Mouse (Mus musculus) myocyte (in vitro differentiated cells): Measurements from ENCODE around the gene Syn2.

Experiments used
- CEBPB ChIP-seq: IDR thresholded peaks from 2 replicates; pipeline ENCODE4 v1.6.1; 2011; ENCODE audit warnings: mild to moderate bottlenecking, moderate library complexity; ENCODE audit not compliant: poor library complexity, insufficient read depth, severe bottlenecking
- E2F4 ChIP-seq: IDR thresholded peaks from one replicate; pipeline ENCODE4 v1.6.1; 2011; ENCODE audit warnings: mild to moderate bottlenecking, control low read depth, moderate library complexity; ENCODE audit not compliant: insufficient read depth
- MAX ChIP-seq: IDR thresholded peaks from one replicate; pipeline ENCODE4 v1.6.1; 2011; ENCODE audit warnings: low read depth, mild to moderate bottlenecking, control low read depth
- MYOD1 ChIP-seq, 3 experiments: IDR thresholded peaks; one replicate each; pipeline ENCODE4 v1.6.1; 2011; ENCODE audit warnings: control low read depth in 2 of 3, low read depth in 2 of 3, mild to moderate bottlenecking in 2 of 3, moderate library complexity in 1 of 3; ENCODE audit not compliant: insufficient read length in 2 of 3, control insufficient read depth in 1 of 3
- MYOG ChIP-seq, 3 experiments: IDR thresholded peaks; one replicate each; pipeline ENCODE4 v1.6.1; 2011; ENCODE audit warnings: control low read depth in 2 of 3, low read depth in 2 of 3, mild to moderate bottlenecking in 2 of 3; ENCODE audit not compliant: insufficient read length in 2 of 3, control insufficient read depth in 1 of 3, insufficient read depth in 1 of 3
- POLR2A ChIP-seq: IDR thresholded peaks from one replicate; pipeline ENCODE4 v1.6.1; 2011; ENCODE audit warnings: low read depth, mild to moderate bottlenecking, control low read depth, moderate library complexity; ENCODE audit not compliant: insufficient read length
- POLR2AphosphoS2 ChIP-seq: IDR thresholded peaks from one replicate; pipeline ENCODE4 v1.6.1; 2011; ENCODE audit warnings: low read depth, control low read depth; ENCODE audit not compliant: insufficient read length
- TCF12 ChIP-seq: IDR thresholded peaks from one replicate; pipeline ENCODE4 v1.6.1; 2011; ENCODE audit warnings: mild to moderate bottlenecking, control low read depth; ENCODE audit not compliant: poor library complexity, insufficient read depth, severe bottlenecking
- USF1 ChIP-seq: IDR thresholded peaks from one replicate; pipeline ENCODE4 v1.6.1; 2011; ENCODE audit warnings: low read depth, mild to moderate bottlenecking, control low read depth, moderate library complexity

DNA sequence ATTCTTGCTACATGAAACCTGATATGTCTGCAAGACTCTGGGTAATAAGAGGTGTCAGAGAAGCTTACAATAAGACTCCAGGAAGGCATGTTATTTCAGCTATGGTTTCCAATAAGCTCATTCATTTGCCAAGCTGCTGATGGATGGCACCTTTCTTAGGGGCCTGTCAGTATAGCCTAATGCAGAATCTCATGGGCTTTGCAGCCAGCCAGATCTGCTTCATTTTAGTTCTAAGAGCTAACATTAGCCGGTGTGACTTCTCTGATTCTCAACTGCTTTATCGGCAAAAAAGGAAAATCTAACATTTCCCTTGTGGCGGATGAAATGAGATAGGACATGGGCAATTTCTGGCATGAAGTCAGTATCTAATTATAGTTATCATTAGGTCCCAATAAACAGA is 7.9 kb upstream of the Syn2 start:
- TF ChIP-seq POLR2A (no peak), TCF12 (no peak), MYOG (IDR thresholded peaks at IDR 0.05; ENCODE audit: control insufficient read depth in 1 of 3, insufficient read depth in 1 of 3, insufficient read length in 2 of 3, low read depth in 2 of 3) (no peak), USF1 (no peak), MYOD1 (IDR thresholded peaks at IDR 0.05; ENCODE audit: control insufficient read depth in 1 of 3, insufficient read length in 2 of 3, low read depth in 2 of 3) (no peak), MAX (no peak), CEBPB (no peak), POLR2AphosphoS2 (no peak), E2F4 (no peak)
